ENCODE assay signal across 25 mouse cellular contexts in genomic region chr2:38612596-38612995, GRCm38 (mm10).
"Had no signal": no experiment of that assay in that cellular context is flagged by ENCODE, and none has a peak within 500 bp of the region (broad histone marks: within the 10 kb centered on the region; RNA-seq: fewer than 3 reads in every experiment).

No protein-coding gene starts in this region.

- H3K4me3 ChIP-seq: heart, adult 2 months; heart, embryonic 12.5 days; hindbrain, embryonic 10.5 days; hindbrain, embryonic 12.5 days; intestine, embryonic 15.5 days; layer of hippocampus, adult 2 months; limb, embryonic 13.5 days; limb, embryonic 15.5 days; liver, embryonic 13.5 days; liver, embryonic 15.5 days had no signal

- H3K4me1 ChIP-seq: intestine, embryonic 15.5 days; limb, embryonic 13.5 days had no signal

- H3K27ac ChIP-seq: heart, adult 2 months; hindbrain, embryonic 10.5 days; hindbrain, embryonic 12.5 days; hindbrain, embryonic 14.5 days; intestine, embryonic 15.5 days; layer of hippocampus, adult 2 months; limb, embryonic 13.5 days; limb, embryonic 15.5 days; liver, embryonic 13.5 days; liver, embryonic 15.5 days had no signal

- DNase-seq: gastrocnemius, postnatal 10 days; gastrocnemius, postnatal 25 days; heart, adult 2 months; heart, postnatal 10 days; heart, postnatal 4 days; kidney, adult 18-20 months; kidney, adult 8-10 months; kidney, postnatal 10 days; kidney, postnatal 25 days; kidney, postnatal 4 days; left cerebral cortex, postnatal 4 days; liver, embryonic 13.5 days; lung, adult 18-20 months had no signal

- ATAC-seq: hindbrain, embryonic 16.5 days; inflammation-experienced regulatory T-cells, adult 6 months; intestine, embryonic 15.5 days; intestine, postnatal 0 days had no signal

- H3K27me3 ChIP-seq: heart, embryonic 12.5 days; hindbrain, embryonic 12.5 days; intestine, embryonic 15.5 days; limb, embryonic 13.5 days; limb, embryonic 15.5 days; liver, embryonic 13.5 days; liver, embryonic 15.5 days had no signal

- H3K4me2 ChIP-seq: heart, embryonic 12.5 days; hindbrain, embryonic 12.5 days; hindbrain, embryonic 14.5 days; intestine, embryonic 15.5 days; limb, embryonic 13.5 days; limb, embryonic 15.5 days; liver, embryonic 13.5 days; liver, embryonic 15.5 days had no signal

- H3K9me3 ChIP-seq: heart, embryonic 12.5 days; hindbrain, embryonic 10.5 days; hindbrain, embryonic 12.5 days; intestine, embryonic 15.5 days; limb, embryonic 13.5 days; limb, embryonic 15.5 days; liver, embryonic 13.5 days; liver, embryonic 15.5 days had no signal

- H3K9ac ChIP-seq: heart, embryonic 12.5 days; hindbrain, embryonic 12.5 days; hindbrain, embryonic 14.5 days; intestine, embryonic 15.5 days; limb, embryonic 13.5 days; limb, embryonic 15.5 days; liver, embryonic 13.5 days; liver, embryonic 15.5 days had no signal
